In the genomic region with DNA sequence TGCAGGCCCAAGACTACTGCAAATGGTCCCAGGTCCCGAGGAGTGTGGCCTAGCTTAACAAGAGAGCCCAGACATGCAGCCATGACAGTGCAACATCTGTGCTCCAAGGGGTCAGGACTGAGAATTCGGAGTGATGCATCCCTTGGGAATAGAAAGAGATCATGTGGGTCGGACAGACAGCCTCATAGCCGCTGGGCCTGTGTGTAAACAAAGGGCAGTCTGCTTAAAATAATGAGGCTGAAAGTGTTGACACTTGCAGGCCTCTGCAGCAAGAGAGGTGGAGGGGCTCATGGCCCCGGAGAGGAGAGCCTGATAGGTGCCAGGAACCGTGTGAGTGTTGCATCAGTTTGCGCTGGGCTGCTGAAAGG, we compare ENCODE assay signal across 9 mouse cellular contexts. TPM values are rescaled to one million over a fixed set of nuclear protein-coding genes. Genes with fewer than 3 reads are reported as not detected.
DNase-seq lines count a peak whose midpoint lies in the region; ATAC-seq and TF ChIP-seq lines count a peak whose summit lies in the region.
"Had no signal": no experiment of that assay in that cellular context is flagged by ENCODE, and none has a peak within 500 bp of the region (broad histone marks: within the 10 kb centered on the region; RNA-seq: fewer than 3 reads in every experiment).

No protein-coding gene starts in this region.

- no peak for TF ChIP-seq CTCF in lung, embryonic 14.5 days (IDR thresholded peaks at IDR 0.05; ENCODE audit: low read depth)

- no peak overlapping the region for H3K27ac ChIP-seq in lung, embryonic 14.5 days (ENCODE audit: low read depth)
- H3K27ac ChIP-seq in forebrain, embryonic 10.5 days = no peak overlapping the region
- H3K27ac ChIP-seq in limb, embryonic 10.5 days = no peak overlapping the region
- no peak overlapping the region for H3K27ac ChIP-seq in stomach, embryonic 15.5 days
- H3K27ac ChIP-seq: liver, embryonic 14.5 days had no signal

- ATAC-seq in lung, embryonic 14.5 days (ENCODE audit: insufficient read depth) = no peak
- ATAC-seq in stomach, embryonic 15.5 days (ENCODE audit: insufficient read depth, low FRiP score, low read depth) = no peak

- H3K36me3 ChIP-seq in lung, embryonic 14.5 days (ENCODE audit: insufficient read depth) = no peaks in the 10 kb centered on the region
- no peaks in the 10 kb centered on the region for H3K36me3 ChIP-seq in forebrain, embryonic 10.5 days (replicated peaks)
- no peaks in the 10 kb centered on the region for H3K36me3 ChIP-seq in limb, embryonic 10.5 days
- no peaks in the 10 kb centered on the region for H3K36me3 ChIP-seq in stomach, embryonic 15.5 days

- no peaks in the 10 kb centered on the region for H3K4me1 ChIP-seq in lung, embryonic 14.5 days (ENCODE audit: insufficient read depth)
- H3K4me1 ChIP-seq in forebrain, embryonic 10.5 days = peaks cover 28% of the 10 kb centered on the region
- peaks cover 15% of the 10 kb centered on the region for H3K4me1 ChIP-seq in limb, embryonic 10.5 days
- H3K4me1 ChIP-seq in stomach, embryonic 15.5 days = peaks cover 5% of the 10 kb centered on the region; the same call in 1 of the 2 replicates

- no peak overlapping the region for H3K9ac ChIP-seq in lung, embryonic 14.5 days
- no peak overlapping the region for H3K9ac ChIP-seq in stomach, embryonic 15.5 days
- H3K9ac ChIP-seq: liver, embryonic 14.5 days had no signal

- peaks cover 20% of the 10 kb centered on the region for H3K27me3 ChIP-seq in lung, embryonic 14.5 days (ENCODE audit: insufficient read depth, low read length)
- H3K27me3 ChIP-seq in forebrain, embryonic 10.5 days (ENCODE audit: poor library complexity, severe bottlenecking) = peaks cover 55% of the 10 kb centered on the region
- H3K27me3 ChIP-seq in limb, embryonic 10.5 days (ENCODE audit: low read depth, poor library complexity, severe bottlenecking) = peaks cover 54% of the 10 kb centered on the region
- H3K27me3 ChIP-seq in stomach, embryonic 15.5 days (replicated peaks) = peaks cover 24% of the 10 kb centered on the region

- H3K9me3 ChIP-seq in lung, embryonic 14.5 days (ENCODE audit: low read depth, low read length) = no peaks in the 10 kb centered on the region
- no peaks in the 10 kb centered on the region for H3K9me3 ChIP-seq in forebrain, embryonic 10.5 days
- H3K9me3 ChIP-seq in limb, embryonic 10.5 days (replicated peaks) = no peaks in the 10 kb centered on the region
- H3K9me3 ChIP-seq in stomach, embryonic 15.5 days = no peaks in the 10 kb centered on the region

- WGBS in lung, embryonic 14.5 days = 26% methylated on average over 7 of the region's 7 CpGs
- 32% methylated on average over 7 of the region's 7 CpGs for WGBS in forebrain, embryonic 10.5 days
- WGBS in limb, embryonic 10.5 days = 34% methylated on average over 7 of the region's 7 CpGs
- 19% methylated on average over 7 of the region's 7 CpGs for WGBS in stomach, embryonic 15.5 days

- H3K4me3 ChIP-seq in lung, embryonic 14.5 days (ENCODE audit: low read depth, low read length) = no peak overlapping the region; the same call in 1 of the 2 replicates
- peak overlapping the region; percentile 51 for H3K4me3 ChIP-seq in forebrain, embryonic 10.5 days
- H3K4me3 ChIP-seq in limb, embryonic 10.5 days = peak overlapping the region; percentile 42
- H3K4me3 ChIP-seq in stomach, embryonic 15.5 days (replicated peaks) = no peak overlapping the region

- H3K4me2 ChIP-seq in lung, embryonic 14.5 days = peak overlapping the region; percentile 59
- H3K4me2 ChIP-seq in stomach, embryonic 15.5 days = peak overlapping the region; percentile 58

- DNase-seq in lung, embryonic 14.5 days = no peak
- DNase-seq in lung, adult 18-20 months = no peak
- no peak for DNase-seq in forebrain, embryonic 10.5 days (ENCODE audit: extremely low spot score, low spot score)
- DNase-seq in limb, embryonic 10.5 days (ENCODE audit: low spot score) = no peak
- no peak for DNase-seq in c-Kit-positive CD71-positive TER-119-positive erythroid progenitor cells, embryonic 14.5 days (ENCODE audit: low spot score)
- DNase-seq in spleen, adult 18-20 months = no peak
- DNase-seq: thymus, adult 18-20 months had no signal

RNA-seq across cellular contexts. Expression of gene Tmem179, which starts 6.2 kb away (rescaled TPM):
- 0.12 and 0.32 TPM in 2 replicates for polyA plus RNA-seq in lung, embryonic 14.5 days (2014; fragmentation: Nextera tagmentation; extraction: Ambion mirVana)
- polyA plus RNA-seq in forebrain, embryonic 10.5 days (2016; fragmentation: Nextera tagmentation; extraction: Ambion mirVana) = 0.55 and 0.89 TPM in 2 replicates
- not detected in 2 replicates for polyA plus RNA-seq in limb, embryonic 10.5 days (2016; fragmentation: Nextera tagmentation; extraction: Ambion mirVana)
- 2.7 TPM in 2 replicates for polyA plus RNA-seq in stomach, embryonic 15.5 days (2015; fragmentation: Nextera tagmentation; extraction: Ambion mirVana)

RNA-seq across cellular contexts. Expression of gene A530016L24Rik, which starts 21.1 kb away (rescaled TPM):
- not detected in 2 replicates for polyA plus RNA-seq in lung, embryonic 14.5 days (2014; fragmentation: Nextera tagmentation; extraction: Ambion mirVana)
- polyA plus RNA-seq in forebrain, embryonic 10.5 days (2016; fragmentation: Nextera tagmentation; extraction: Ambion mirVana) = not detected in 2 replicates
- not detected in 2 replicates for polyA plus RNA-seq in limb, embryonic 10.5 days (2016; fragmentation: Nextera tagmentation; extraction: Ambion mirVana)
- 0.18 and 0.21 TPM in 2 replicates for polyA plus RNA-seq in stomach, embryonic 15.5 days (2015; fragmentation: Nextera tagmentation; extraction: Ambion mirVana)

Comparison
In these comparisons a context has a peak if more than half of its experiments do, and no peak if none do; other contexts are left out.
1. H3K4me3 ChIP-seq: peak in forebrain, embryonic 10.5 days (single experiment) and limb, embryonic 10.5 days (single experiment); none in lung, embryonic 14.5 days (single experiment) and stomach, embryonic 15.5 days (single experiment).